Mouse (Mus musculus) A20 (cell line): ENCODE results near the gene Tceal3.
"Not testable (repeated sequence)": the region's sequence is repeated elsewhere in the genome, so short reads cannot be mapped to it uniquely, and the experiment has no call there.

Experiments used
- DNase-seq: peaks from one replicate; pipeline ENCODE4 v3.0.0-alpha.2; 2011; ENCODE audit warnings: low read depth, low spot score

The Tceal3 gene

DNA sequence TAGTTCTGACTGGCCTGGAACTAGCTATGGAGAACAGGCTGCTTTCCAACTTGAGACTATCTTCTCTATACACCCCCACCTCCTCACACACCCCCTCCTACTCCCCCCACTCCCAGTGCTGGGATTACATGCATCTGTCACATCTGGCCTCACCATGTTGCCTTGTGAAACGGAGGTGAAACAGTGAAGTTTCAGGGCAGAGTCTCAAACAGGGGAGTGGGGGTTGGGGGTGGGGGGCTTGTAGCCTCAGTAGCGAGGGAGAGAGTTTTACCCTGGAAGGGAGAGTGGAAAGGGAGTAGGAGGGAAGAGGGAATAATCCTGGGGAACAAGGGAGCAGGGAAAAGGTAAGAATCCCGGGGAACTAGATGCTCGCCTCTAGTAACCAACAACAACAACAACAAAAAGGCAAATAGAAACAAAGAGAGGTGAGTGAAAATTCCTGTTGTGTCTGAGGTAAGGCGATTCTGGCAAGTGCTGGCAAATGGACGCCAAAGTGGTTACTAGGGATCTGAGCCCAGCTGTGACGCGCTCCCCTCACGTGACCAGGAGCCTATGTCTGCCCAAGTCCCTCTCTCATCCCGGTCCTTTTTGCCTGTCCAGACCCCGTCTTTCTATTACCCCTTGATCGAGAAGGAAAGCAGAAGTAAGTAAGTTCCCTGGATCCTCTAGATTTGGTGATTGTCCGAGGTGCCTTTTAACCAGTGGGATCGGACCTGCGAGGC lies 117.0 kb downstream of the Tceal3 start, which contains the start of gene Tceal1:
Gene Tceal1 (plus strand): TSS at position 537 of the 722 bp plus-strand sequence.
- no peak for DNase-seq

DNA sequence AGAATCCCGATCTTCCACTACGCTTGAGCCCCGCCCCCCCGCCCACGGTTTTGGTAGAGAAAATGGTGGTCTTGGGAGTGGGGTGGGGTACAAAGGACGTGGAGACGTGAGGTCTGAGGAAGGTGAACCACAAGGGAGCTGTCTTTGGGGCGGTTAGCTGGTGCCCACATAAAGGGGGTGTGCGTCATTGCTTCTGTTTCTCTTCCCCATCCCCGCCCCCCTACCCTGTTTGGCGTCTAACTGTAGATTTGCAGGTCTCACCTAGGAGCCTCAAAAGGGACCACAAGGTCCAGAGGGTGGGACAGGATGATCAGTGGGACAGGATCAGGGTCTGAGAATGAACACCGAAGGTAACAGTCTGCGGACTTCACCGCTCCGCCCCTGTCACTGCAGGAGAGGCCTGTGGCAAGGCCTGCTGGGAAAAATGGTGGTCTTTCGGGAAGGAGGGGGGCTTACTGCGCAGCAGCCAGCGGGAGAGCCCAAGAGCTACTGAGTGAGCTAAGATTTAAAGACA lies 117.6 kb downstream of the Tceal3 start:
- no peak for DNase-seq

DNA sequence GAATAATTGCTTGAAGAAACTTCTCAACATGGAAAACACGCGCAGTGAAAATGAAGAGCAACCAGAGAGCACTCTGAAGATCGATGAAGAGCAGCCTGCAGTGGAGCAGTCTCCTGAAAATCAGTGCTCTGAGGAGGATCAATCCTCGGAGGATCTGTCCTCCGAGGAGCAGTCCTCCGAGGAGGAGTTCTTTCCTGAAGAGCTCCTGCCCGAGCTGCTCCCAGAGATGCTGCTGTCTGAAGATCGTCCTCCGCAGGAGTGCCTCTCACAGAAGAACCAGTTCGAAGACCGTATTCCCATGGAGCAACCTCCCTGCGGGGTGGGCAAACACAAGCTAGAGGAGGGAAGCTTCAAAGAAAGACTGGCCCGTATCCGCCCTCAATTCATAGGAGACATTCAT lies 118.1 kb downstream of the Tceal3 start:
- no peak for DNase-seq

DNA sequence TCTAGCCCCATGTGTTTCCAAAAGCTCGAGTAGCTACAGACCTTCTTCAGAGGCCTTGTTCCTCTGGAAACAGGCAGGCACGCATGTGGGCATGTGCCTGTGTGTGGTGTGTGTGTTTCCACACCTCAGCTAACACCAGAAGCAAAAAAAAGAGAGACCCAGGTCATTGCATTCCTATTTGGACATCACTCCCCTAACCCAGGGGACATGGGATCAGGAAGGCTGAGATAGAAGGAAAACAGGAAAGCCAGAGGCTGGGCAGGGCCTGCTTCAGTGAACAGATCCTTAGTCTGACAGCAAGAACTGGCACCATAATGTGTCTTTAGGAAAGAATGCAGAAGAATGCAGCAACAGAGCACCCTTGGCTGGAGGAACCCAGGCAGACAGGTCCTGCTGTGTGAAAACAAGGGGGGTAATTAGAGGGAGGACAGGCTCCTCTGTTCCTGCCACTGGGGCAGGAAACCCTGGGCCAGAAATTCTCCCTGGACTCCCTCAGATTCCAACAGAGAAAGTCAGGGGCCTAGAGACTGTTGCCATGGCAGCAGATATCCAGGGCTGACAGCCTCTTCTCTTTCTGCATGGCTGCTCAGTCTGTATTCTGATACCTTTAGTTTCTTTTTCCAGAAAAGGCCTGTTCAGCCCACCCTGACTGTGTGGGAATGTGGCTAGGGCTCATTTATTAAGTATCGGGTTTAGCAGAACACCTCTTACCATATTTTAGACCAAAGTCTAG lies 124.3 kb downstream of the Tceal3 start:
- DNase-seq, result not testable (repeated sequence)
